Mouse (Mus musculus): Measurements from ENCODE around the gene Sema4b.

The Sema4b gene

GRCm38 (mm10) chr7:80269751-80270255 is 83.2 kb downstream of the Sema4b start:
- no peak for DNase-seq

- DNase-seq, result no peak
These were observed 86.8 kb downstream of the Sema4b start for GRCm38 (mm10) chr7:80273456-80273855.
